Comparison of ENCODE assay signal across 27 mouse cellular contexts in genomic region chr7:97863512-97863911, GRCm38 (mm10). TPM values are rescaled to one million over a fixed set of nuclear protein-coding genes. Genes with fewer than 3 reads are reported as not detected.
"Had no signal": no experiment of that assay in that cellular context is flagged by ENCODE, and none has a peak within 500 bp of the region (broad histone marks: within the 10 kb centered on the region; RNA-seq: fewer than 3 reads in every experiment).

No protein-coding gene starts in this region.

- H3K27ac ChIP-seq: kidney, postnatal 0 days; limb, embryonic 10.5 days; limb, embryonic 13.5 days; liver, embryonic 12.5 days; liver, embryonic 15.5 days; lung, embryonic 15.5 days; midbrain, embryonic 12.5 days; midbrain, embryonic 15.5 days; neural tube, embryonic 13.5 days; stomach, postnatal 0 days had no signal

- H3K4me1 ChIP-seq: limb, embryonic 10.5 days; limb, embryonic 13.5 days; liver, embryonic 12.5 days; lung, embryonic 15.5 days; midbrain, embryonic 12.5 days; midbrain, embryonic 15.5 days; neural tube, embryonic 13.5 days had no signal

- H3K9ac ChIP-seq: limb, embryonic 13.5 days; liver, embryonic 12.5 days; liver, embryonic 15.5 days; lung, embryonic 15.5 days; midbrain, embryonic 12.5 days; midbrain, embryonic 15.5 days; neural tube, embryonic 13.5 days had no signal

- H3K4me3 ChIP-seq: limb, embryonic 10.5 days; limb, embryonic 13.5 days; liver, embryonic 12.5 days; liver, embryonic 15.5 days; lung, embryonic 15.5 days; midbrain, embryonic 12.5 days; midbrain, embryonic 15.5 days; myocyte; neural tube, embryonic 13.5 days had no signal

- H3K27me3 ChIP-seq: limb, embryonic 13.5 days; liver, embryonic 12.5 days; liver, embryonic 15.5 days; lung, embryonic 15.5 days; midbrain, embryonic 12.5 days; midbrain, embryonic 15.5 days; neural tube, embryonic 13.5 days had no signal

- H3K9me3 ChIP-seq: limb, embryonic 10.5 days; limb, embryonic 13.5 days; liver, embryonic 12.5 days; liver, embryonic 15.5 days; lung, embryonic 15.5 days; midbrain, embryonic 12.5 days; midbrain, embryonic 15.5 days; neural tube, embryonic 13.5 days had no signal

- H3K36me3 ChIP-seq: limb, embryonic 10.5 days; limb, embryonic 13.5 days; liver, embryonic 12.5 days; liver, embryonic 15.5 days; lung, embryonic 15.5 days had no signal

- H3K4me2 ChIP-seq: limb, embryonic 13.5 days; liver, embryonic 12.5 days; liver, embryonic 15.5 days; lung, embryonic 15.5 days; midbrain, embryonic 12.5 days; midbrain, embryonic 15.5 days; neural tube, embryonic 13.5 days had no signal

- DNase-seq: kidney, adult 2 months; kidney, postnatal 36 days; liver; lung, adult 18-20 months; lung, postnatal 10 days; lung, postnatal 36 days; thymus, postnatal 25 days had no signal

- ATAC-seq: intestine, postnatal 0 days; liver, embryonic 12.5 days; midbrain, embryonic 15.5 days had no signal

RNA-seq across cellular contexts. Expression of gene Gdpd4, which starts 56.2 kb away (rescaled TPM):
- total RNA-seq: layer of hippocampus, postnatal 14 days; left cerebral cortex, postnatal 25 days; monocyte, adult 5-6 weeks had no signal
- polyA plus RNA-seq: intestine, postnatal 0 days; kidney, adult 2 months; kidney, embryonic 14.5 days; kidney, postnatal 0 days; limb, embryonic 10.5 days; limb, embryonic 13.5 days; liver, embryonic 12.5 days; liver, embryonic 15.5 days; lung, embryonic 15.5 days; midbrain, embryonic 12.5 days; myocyte; small intestine, adult 2 months; spleen, adult 2 months; stomach, embryonic 14.5 days; stomach, postnatal 0 days; thymus, postnatal 0 days had no signal
